Mouse (Mus musculus): ENCODE results near the gene Zfp69. TPM values are rescaled to one million over a fixed set of nuclear protein-coding genes. Genes with fewer than 3 reads are reported as not detected.
A peak's percentile ranks its signal among the peaks of the same experiment; 100 is the strongest.

The Zfp69 gene
- polyA plus RNA-seq, 1 experiment from 2014 or later: 8.9 TPM

- WGBS: 83% methylated on average over 11 of the region's 11 CpGs
- Histone ChIP-seq H3K27ac (no peak overlapping the region), H3K4me3 (no peak overlapping the region), H3K4me1 (no peaks in the 10 kb centered on the region), H3K27me3 (no peaks in the 10 kb centered on the region), H3K9ac (no peak overlapping the region), H3K36me3 (ENCODE audit: poor library complexity, severe bottlenecking) (no peaks in the 10 kb centered on the region), H3K4me2 (no peak overlapping the region), H3K9me3 (replicated peaks) (no peaks in the 10 kb centered on the region)
- no peak for ATAC-seq
Observed at GRCm38 (mm10) chr4:120893656-120894401, 57.7 kb downstream of the Zfp69 start.

GRCm38 (mm10) chr4:120892516-120892915 lies 59.0 kb downstream of the Zfp69 start:
- no peaks in the 10 kb centered on the region for H3K4me1 ChIP-seq
- H3K27me3 ChIP-seq: no peaks in the 10 kb centered on the region
- H3K27ac ChIP-seq: no peak overlapping the region
- no peak overlapping the region for H3K9ac ChIP-seq
- H3K9me3 ChIP-seq (replicated peaks): no peaks in the 10 kb centered on the region
- 53% methylated on average over 1 of the region's 1 CpGs for WGBS
- no peak overlapping the region for H3K4me2 ChIP-seq
- ATAC-seq: no peak
- no peak overlapping the region for H3K4me3 ChIP-seq
- no peaks in the 10 kb centered on the region for H3K36me3 ChIP-seq (ENCODE audit: poor library complexity, severe bottlenecking)

- Histone ChIP-seq H3K9ac (no peak overlapping the region), H3K4me1 (no peaks in the 10 kb centered on the region), H3K36me3 (ENCODE audit: poor library complexity, severe bottlenecking) (no peaks in the 10 kb centered on the region), H3K27ac (no peak overlapping the region), H3K27me3 (no peaks in the 10 kb centered on the region; the same call in 1 of the 2 replicates), H3K4me3 (no peak overlapping the region), H3K4me2 (no peak overlapping the region), H3K9me3 (replicated peaks) (no peaks in the 10 kb centered on the region)
- no peak for ATAC-seq
Observed at GRCm38 (mm10) chr4:120891960-120892359, 59.5 kb downstream of the Zfp69 start.

- no peak; the same call in 1 of the 2 replicates for ATAC-seq
- H3K9me3 ChIP-seq (replicated peaks): no peaks in the 10 kb centered on the region
- H3K27ac ChIP-seq: no peak overlapping the region
- H3K4me2 ChIP-seq: no peak overlapping the region
- H3K9ac ChIP-seq: no peak overlapping the region
- H3K27me3 ChIP-seq: no peaks in the 10 kb centered on the region; the same call in 1 of the 2 replicates
- H3K36me3 ChIP-seq (ENCODE audit: poor library complexity, severe bottlenecking): no peaks in the 10 kb centered on the region
- 56% methylated on average over 11 of the region's 11 CpGs for WGBS
- no peak overlapping the region for H3K4me3 ChIP-seq
- H3K4me1 ChIP-seq: peaks cover 3% of the 10 kb centered on the region
Observed at GRCm38 (mm10) chr4:120890754-120891440, 60.6 kb downstream of the Zfp69 start.

GRCm38 (mm10) chr4:120888884-120889283 lies 62.6 kb downstream of the Zfp69 start:
- no peaks in the 10 kb centered on the region for H3K9me3 ChIP-seq (replicated peaks)
- H3K9ac ChIP-seq: no peak overlapping the region
- peaks cover 13% of the 10 kb centered on the region for H3K4me1 ChIP-seq
- no peaks in the 10 kb centered on the region; the same call in 1 of the 2 replicates for H3K27me3 ChIP-seq
- H3K4me3 ChIP-seq: no peak overlapping the region
- H3K4me2 ChIP-seq: no peak overlapping the region
- H3K27ac ChIP-seq: no peak overlapping the region
- no peaks in the 10 kb centered on the region for H3K36me3 ChIP-seq (ENCODE audit: poor library complexity, severe bottlenecking)
- 72% methylated on average over 8 of the region's 8 CpGs for WGBS
- ATAC-seq: no peak

GRCm38 (mm10) chr4:120887381-120888112 lies 64.0 kb downstream of the Zfp69 start:
- no peaks in the 10 kb centered on the region for H3K9me3 ChIP-seq (replicated peaks)
- no peak overlapping the region for H3K27ac ChIP-seq
- H3K9ac ChIP-seq: no peak overlapping the region
- WGBS: 29% methylated on average over 8 of the region's 8 CpGs
- peaks cover 20% of the 10 kb centered on the region for H3K4me1 ChIP-seq
- no peaks in the 10 kb centered on the region; the same call in 1 of the 2 replicates for H3K27me3 ChIP-seq
- ATAC-seq: peak; percentile 48
- no peaks in the 10 kb centered on the region for H3K36me3 ChIP-seq (ENCODE audit: poor library complexity, severe bottlenecking)
- H3K4me3 ChIP-seq: no peak overlapping the region
- H3K4me2 ChIP-seq: no peak overlapping the region

- Histone ChIP-seq H3K27ac (no peak overlapping the region), H3K36me3 (ENCODE audit: poor library complexity, severe bottlenecking) (no peaks in the 10 kb centered on the region), H3K4me3 (no peak overlapping the region), H3K9ac (no peak overlapping the region), H3K4me2 (no peak overlapping the region), H3K27me3 (no peaks in the 10 kb centered on the region; the same call in 1 of the 2 replicates), H3K4me1 (peaks cover 28% of the 10 kb centered on the region), H3K9me3 (replicated peaks) (no peaks in the 10 kb centered on the region)
- ATAC-seq: no peak
- 86% methylated on average over 5 of the region's 5 CpGs for WGBS
Observed at GRCm38 (mm10) chr4:120886811-120887210, 64.7 kb downstream of the Zfp69 start.

- Histone ChIP-seq H3K4me1 (peaks cover 34% of the 10 kb centered on the region), H3K27ac (no peak overlapping the region), H3K36me3 (ENCODE audit: poor library complexity, severe bottlenecking) (no peaks in the 10 kb centered on the region), H3K4me2 (no peak overlapping the region), H3K9ac (no peak overlapping the region), H3K9me3 (replicated peaks) (no peaks in the 10 kb centered on the region), H3K27me3 (no peaks in the 10 kb centered on the region; the same call in 1 of the 2 replicates), H3K4me3 (no peak overlapping the region)
- no peak for ATAC-seq
- WGBS: 41% methylated on average over 4 of the region's 4 CpGs
Observed at GRCm38 (mm10) chr4:120886131-120886530, 65.4 kb downstream of the Zfp69 start.

- peaks cover 39% of the 10 kb centered on the region for H3K4me1 ChIP-seq
- no peak overlapping the region for H3K9ac ChIP-seq
- 0 out of 2 replicates have a peak overlapping the region, but pooled peaks have one; percentile 10 for H3K4me2 ChIP-seq
- H3K27me3 ChIP-seq: no peaks in the 10 kb centered on the region; the same call in 1 of the 2 replicates
- WGBS: 38% methylated on average over 13 of the region's 13 CpGs
- no peak overlapping the region for H3K4me3 ChIP-seq
- H3K9me3 ChIP-seq (replicated peaks): no peaks in the 10 kb centered on the region
- no peaks in the 10 kb centered on the region for H3K36me3 ChIP-seq (ENCODE audit: poor library complexity, severe bottlenecking)
- 0 out of 2 replicates have a peak, but pooled peaks have one; percentile 34 for ATAC-seq
- H3K27ac ChIP-seq: peak overlapping the region; percentile 25; the same call in 1 of the 2 replicates
Observed at GRCm38 (mm10) chr4:120885208-120886120, 66.0 kb downstream of the Zfp69 start.

GRCm38 (mm10) chr4:120882002-120882625 lies 69.4 kb downstream of the Zfp69 start:
- Histone ChIP-seq H3K27me3 (no peaks in the 10 kb centered on the region; the same call in 1 of the 2 replicates), H3K9ac (no peak overlapping the region), H3K4me2 (peak overlapping the region; percentile 27), H3K4me3 (no peak overlapping the region), H3K4me1 (peaks cover 52% of the 10 kb centered on the region), H3K36me3 (ENCODE audit: poor library complexity, severe bottlenecking) (no peaks in the 10 kb centered on the region), H3K9me3 (replicated peaks) (no peaks in the 10 kb centered on the region), H3K27ac (peak overlapping the region; percentile 52)
- ATAC-seq: peak; percentile 90
- WGBS: 27% methylated on average over 5 of the region's 5 CpGs
